Mouse (Mus musculus) heart, postnatal 0 days (tissue): ENCODE data around the gene Numa1.

ENCODE experiments used
- CTCF ChIP-seq: IDR thresholded peaks from 2 replicates; pipeline ENCODE4 v1.5.1; 2016; ENCODE audit warnings: antibody characterized with exemption, control low read depth, low read depth
- EP300 ChIP-seq: IDR thresholded peaks from 2 replicates; pipeline ENCODE4 v1.6.1; 2016; ENCODE audit warnings: antibody characterized with exemption, low read depth

GRCm38 (mm10) chr7:101962829-101963228 is 28.9 kb downstream of the Numa1 start:
- TF ChIP-seq EP300 (no peak), CTCF (no peak)
